Mouse (Mus musculus) left cerebral cortex, postnatal 14 days (tissue): ENCODE measurements around the gene R3hdml. TPM values are rescaled to one million over a fixed set of nuclear protein-coding genes. Genes with fewer than 3 reads are reported as not detected.
"Not testable (repeated sequence)": the region's sequence is repeated elsewhere in the genome, so short reads cannot be mapped to it uniquely, and the experiment has no call there.

ENCODE experiments used
- DNase-seq, 2 experiments: peaks; one replicate each; pipeline ENCODE4 v3.0.0; 2021 to 2022; ENCODE audit warnings: low spot score in 2 of 2, mixed read lengths in 1 of 2
- intact Hi-C: fragments of 180-260 bp; cut with DNase I; formaldehyde crosslinking; loops from one replicate; pipeline ENCODE4 v1.15.1; 2025
- long read RNA-seq, 2 experiments: library from polyadenylated mRNA; stranded (forward); transcript quantifications; one replicate each; pipeline ENCODE4 v2.0.0; 2021
- total RNA-seq, 2 experiments: library from RNA; stranded (reverse); gene quantifications; 2 replicates each; pipeline ENCODE4 v1.2.3; 2021

Gene R3hdml
- total RNA-seq, result not detected
- long read RNA-seq, experiment 1, result 0 reads
- long read RNA-seq, experiment 2, result 0 reads

DNA sequence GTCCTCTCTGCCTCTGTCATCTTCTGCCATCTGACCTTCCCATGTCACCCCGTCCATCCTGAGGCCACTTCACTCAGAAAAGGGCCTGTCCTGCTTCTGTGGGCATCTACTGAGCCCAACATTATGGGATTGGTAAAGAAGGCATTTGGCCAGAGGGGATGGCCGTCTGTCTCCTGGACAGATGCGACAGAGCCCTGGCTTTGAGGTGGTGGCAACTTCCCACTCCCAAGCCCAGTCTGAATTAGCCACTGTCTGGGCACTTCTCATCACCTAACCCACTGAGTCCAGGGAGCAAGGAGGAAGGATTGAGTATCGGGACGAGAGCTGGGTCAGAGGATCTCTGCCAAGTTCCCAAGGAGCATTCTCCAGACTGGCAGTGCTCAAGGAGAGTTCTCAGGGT, at the start of gene R3hdml:
R3hdml (plus strand) TSS at position 301 of the 400 bp plus-strand sequence.
- no peak for DNase-seq
- intact Hi-C loops, result no loop called here

DNA sequence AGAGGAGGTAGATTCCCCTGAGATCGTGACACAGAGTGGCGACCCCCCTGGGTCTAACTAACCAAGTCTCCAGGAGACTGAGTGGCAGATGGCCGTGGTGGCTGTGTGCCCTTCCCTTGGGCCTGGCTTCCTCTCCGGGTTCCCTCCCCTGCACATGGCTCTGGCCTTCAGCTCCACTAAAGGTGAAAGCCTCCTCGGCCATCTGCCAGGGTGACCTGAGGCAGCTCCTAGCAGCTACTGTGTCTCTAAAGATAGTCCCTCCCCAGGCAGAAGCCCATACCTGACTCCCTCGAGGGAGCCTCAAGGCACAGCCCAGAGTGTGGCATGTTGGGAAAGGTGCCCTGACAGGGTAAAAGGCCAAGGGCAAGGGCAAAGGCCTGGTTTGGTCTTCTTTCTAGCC, 48.6 kb upstream of the R3hdml start:
- no peak for DNase-seq
- intact Hi-C loops, result no loop called here

GRCm38 (mm10) chr2:163444017-163444416, 48.1 kb upstream of the R3hdml start:
- no peak for DNase-seq
- intact Hi-C loops, result no loop called here

DNA sequence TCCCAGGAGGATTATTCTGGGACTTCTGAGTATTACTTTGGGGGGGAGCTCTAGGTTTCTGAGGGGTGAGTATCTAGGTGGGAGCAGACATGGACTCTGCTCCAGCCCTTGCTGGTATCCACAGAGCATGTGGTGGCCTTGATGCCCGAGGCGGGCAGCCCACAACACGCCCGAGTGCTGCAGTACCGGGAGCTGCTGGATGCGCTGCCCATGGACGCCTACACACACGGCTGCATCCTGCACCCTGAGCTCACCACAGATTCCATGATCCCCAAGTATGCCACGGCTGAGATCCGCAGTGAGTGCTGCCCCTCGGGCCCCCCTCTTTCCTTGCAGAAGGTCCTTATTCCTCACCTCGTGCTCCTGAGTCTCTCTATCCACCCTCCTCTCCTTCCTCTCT, 44.7 kb upstream of the R3hdml start:
- intact Hi-C loops, result no loop called here
- DNase-seq, result no peak

DNA sequence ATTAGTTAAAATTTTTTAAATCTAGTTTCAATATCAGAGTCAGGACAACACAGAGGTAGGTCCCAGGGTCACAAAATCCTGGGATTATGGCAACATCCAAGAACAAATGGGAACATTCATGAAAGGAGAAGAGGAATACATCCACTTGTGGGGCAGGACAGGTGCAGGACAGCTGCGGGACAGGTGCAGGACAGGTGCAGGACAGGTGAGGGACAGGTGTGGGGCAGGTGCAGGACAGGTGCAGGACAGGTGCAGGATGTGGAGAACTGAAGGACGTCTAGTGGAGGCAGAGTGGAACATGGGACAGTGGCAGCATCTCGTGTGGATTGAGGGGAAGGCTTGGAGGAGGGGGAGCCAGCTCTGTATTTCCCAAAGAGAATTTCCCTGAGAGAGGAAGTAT, 42.8 kb upstream of the R3hdml start:
- DNase-seq, result no peak
- intact Hi-C loops, result no loop called here

- intact Hi-C loops, result no loop called here
- DNase-seq, result peak; percentile 60 to 85
Measured at GRCm38 (mm10) chr2:163450668-163451295, 41.3 kb upstream of the R3hdml start.

DNA sequence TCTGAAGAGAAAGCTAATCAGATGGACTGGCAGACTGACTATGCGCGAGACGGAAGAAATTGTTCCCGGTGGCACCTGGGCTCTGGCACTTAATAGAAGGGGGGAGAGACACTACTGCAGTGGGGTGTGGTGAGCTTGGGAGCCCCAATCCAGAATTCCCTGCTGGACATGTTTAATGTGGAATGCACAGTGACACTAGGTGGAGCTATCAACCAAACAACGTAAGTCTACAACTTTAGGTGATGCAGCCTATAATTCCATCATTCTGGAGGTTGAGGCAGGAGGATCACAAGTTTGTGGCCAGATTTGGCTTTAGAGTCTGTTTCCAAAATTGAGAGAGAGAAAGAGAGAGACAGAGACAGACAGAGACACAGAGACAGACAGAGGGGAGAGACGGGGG, 39.4 kb upstream of the R3hdml start:
- intact Hi-C loops, result no loop called here
- DNase-seq, result no peak

DNA sequence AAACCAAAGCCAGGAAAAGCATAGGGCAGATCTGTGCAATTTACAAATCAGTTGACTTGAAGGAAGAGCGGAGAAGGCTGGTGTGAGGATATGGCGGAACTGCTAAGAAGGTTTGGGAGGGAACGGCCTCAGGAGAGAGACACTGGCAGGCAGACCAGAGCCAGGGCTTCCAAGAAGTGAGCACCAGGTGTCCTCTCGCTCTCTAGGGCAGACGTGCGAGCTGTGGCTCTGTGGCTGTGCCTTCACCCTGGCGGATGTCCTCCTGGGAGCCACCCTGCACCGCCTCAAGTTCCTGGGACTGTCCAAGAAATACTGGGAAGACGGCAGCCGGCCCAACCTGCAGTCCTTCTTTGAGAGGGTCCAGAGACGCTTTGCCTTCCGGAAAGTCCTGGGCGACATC, 38.7 kb upstream of the R3hdml start:
- DNase-seq, result no peak
- intact Hi-C loops, result no loop called here

GRCm38 (mm10) chr2:163458539-163459265, 33.4 kb upstream of the R3hdml start:
- DNase-seq, result no peak
- intact Hi-C loops, result no loop called here

DNA sequence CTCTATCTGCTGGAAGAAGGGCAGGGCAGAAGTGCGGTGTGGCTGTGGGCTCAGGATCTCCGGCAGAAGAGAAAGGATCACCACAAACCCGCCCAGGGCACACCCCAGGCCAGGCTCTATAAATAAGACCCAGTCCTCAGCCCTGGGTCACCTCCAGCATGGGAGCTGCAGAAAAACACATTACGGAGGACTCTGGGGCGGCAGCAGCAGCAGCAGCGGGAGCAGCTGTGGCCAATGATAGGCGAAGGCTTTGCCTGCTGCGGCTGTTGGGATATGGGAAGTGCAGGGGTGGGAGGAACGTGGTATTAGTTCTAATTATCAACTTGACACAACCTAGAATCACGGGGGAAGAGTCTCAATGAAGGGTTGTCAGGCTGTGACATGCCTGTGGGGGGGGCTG, 32.7 kb upstream of the R3hdml start:
- intact Hi-C loops, result no loop called here
- DNase-seq, result no peak

DNA sequence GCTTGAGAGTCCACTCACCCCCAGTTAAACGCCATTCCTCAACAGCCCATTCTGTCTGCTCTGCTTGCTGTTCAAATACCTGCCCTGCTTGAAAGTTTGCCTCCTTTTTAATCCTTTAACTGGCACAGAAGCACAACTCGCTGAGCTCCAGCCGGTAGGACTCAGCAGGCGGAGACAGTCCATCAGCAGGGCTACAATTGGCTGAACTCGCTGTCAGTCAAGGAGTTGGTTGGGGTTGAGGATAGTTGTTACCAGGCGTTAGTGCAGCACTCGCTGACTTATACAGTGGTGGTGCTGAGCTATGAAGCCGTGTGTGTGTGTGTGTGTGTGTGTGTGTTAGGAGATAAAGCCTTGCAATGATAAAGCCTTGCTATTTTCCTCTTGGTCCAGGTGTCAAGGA, 31.5 kb upstream of the R3hdml start:
- DNase-seq, result no peak
- intact Hi-C loops, result no loop called here

GRCm38 (mm10) chr2:163461307-163461706, 30.8 kb upstream of the R3hdml start:
- DNase-seq, intact Hi-C loops: not testable (repeated sequence)

GRCm38 (mm10) chr2:163462386-163462785, 29.7 kb upstream of the R3hdml start:
- intact Hi-C loops, result no loop called here
- DNase-seq, result no peak

- DNase-seq, result no peak
- intact Hi-C loops, result no loop called here
Measured at GRCm38 (mm10) chr2:163462801-163463200, 29.3 kb upstream of the R3hdml start.

- intact Hi-C loops, result no loop called here
- DNase-seq, result no peak
Measured at GRCm38 (mm10) chr2:163463251-163463769, 28.8 kb upstream of the R3hdml start.

GRCm38 (mm10) chr2:163463998-163464397, 28.1 kb upstream of the R3hdml start:
- intact Hi-C loops, result no loop called here
- DNase-seq, result no peak

- no peak for DNase-seq
- intact Hi-C loops, result no loop called here
Measured at GRCm38 (mm10) chr2:163464562-163464961, 27.6 kb upstream of the R3hdml start.

DNA sequence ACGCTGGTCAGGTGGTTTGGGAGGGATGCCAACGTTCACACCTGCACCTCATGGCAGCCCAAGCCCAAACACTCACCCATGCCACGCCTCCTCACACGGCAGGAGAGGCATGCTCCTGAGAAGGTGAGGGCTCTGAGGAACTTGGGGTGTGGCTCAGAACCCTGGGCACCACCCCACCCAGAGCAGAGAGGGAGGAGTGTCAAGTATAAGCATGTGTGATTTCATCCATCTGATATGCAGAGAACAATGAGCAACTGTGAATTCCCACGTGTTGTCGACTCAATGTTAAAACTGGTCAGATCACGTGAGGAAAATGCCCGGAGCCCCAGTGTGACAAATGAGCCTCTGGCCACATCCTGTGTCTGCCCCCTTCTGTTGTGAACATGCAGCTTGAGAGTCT, 25.3 kb upstream of the R3hdml start:
- no peak for DNase-seq

GRCm38 (mm10) chr2:163467585-163467984, 24.5 kb upstream of the R3hdml start:
- no peak for DNase-seq
- intact Hi-C loops, result no loop called here

More for the DNA sequence above, 25.3 kb upstream of the R3hdml start:
- intact Hi-C loops, result no loop called here

GRCm38 (mm10) chr2:163468866-163469265, 23.3 kb upstream of the R3hdml start:
- DNase-seq, result no peak
- intact Hi-C loops, result no loop called here

DNA sequence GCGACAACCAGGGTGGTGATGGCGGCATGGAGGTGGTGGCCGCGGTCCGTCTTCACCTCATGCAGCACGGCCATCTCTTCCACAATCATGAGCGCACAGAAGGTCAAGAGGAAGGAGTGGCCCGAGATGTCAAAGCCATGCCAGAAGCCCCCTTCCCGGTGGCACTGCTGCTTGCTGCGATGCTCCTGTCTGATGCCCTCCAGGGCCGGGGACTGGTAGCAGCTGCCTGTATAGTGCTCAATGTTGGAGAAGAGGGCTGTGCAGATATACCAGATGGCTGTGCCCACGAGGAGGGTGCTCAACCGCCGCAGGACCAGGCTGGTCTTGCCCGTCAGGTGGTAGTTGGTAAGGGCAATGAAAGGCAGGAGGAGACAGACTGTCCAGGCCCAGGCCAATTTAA, 22.4 kb upstream of the R3hdml start:
- intact Hi-C loops, result no loop called here

More for the DNA sequence above, 22.4 kb upstream of the R3hdml start:
- DNase-seq, result no peak
